Mouse (Mus musculus) WW6 (cell line): ENCODE measurements around the gene Spred2.

Source experiments
- DNase-seq: peaks from one replicate; pipeline ENCODE4 v3.0.0-alpha.2; 2013; ENCODE audit warnings: low read depth, low spot score

Gene Spred2

GRCm38 (mm10) chr11:19982779-19983178, 58.6 kb downstream of the Spred2 start:
- DNase-seq = no peak

GRCm38 (mm10) chr11:19983298-19983697, 59.1 kb downstream of the Spred2 start:
- DNase-seq = no peak

- peak; percentile 52 for DNase-seq
These were observed 59.9 kb downstream of the Spred2 start for GRCm38 (mm10) chr11:19984029-19984428.

- no peak for DNase-seq
These were observed 61.2 kb downstream of the Spred2 start for GRCm38 (mm10) chr11:19985283-19985854.

- DNase-seq = no peak
These were observed 62.3 kb downstream of the Spred2 start for GRCm38 (mm10) chr11:19986443-19986861.

GRCm38 (mm10) chr11:19986871-19987755, 62.9 kb downstream of the Spred2 start:
- no peak for DNase-seq

GRCm38 (mm10) chr11:19987756-19988091, 63.5 kb downstream of the Spred2 start:
- no peak for DNase-seq

GRCm38 (mm10) chr11:19988224-19988623, 64.0 kb downstream of the Spred2 start:
- no peak for DNase-seq

GRCm38 (mm10) chr11:19988631-19989030, 64.5 kb downstream of the Spred2 start:
- no peak for DNase-seq

GRCm38 (mm10) chr11:19989141-19989910, 65.2 kb downstream of the Spred2 start:
- no peak for DNase-seq

GRCm38 (mm10) chr11:19990731-19991130, 66.6 kb downstream of the Spred2 start:
- no peak for DNase-seq

- no peak for DNase-seq
These were observed 67.3 kb downstream of the Spred2 start for GRCm38 (mm10) chr11:19991303-19991976.

GRCm38 (mm10) chr11:19992341-19993281, 68.4 kb downstream of the Spred2 start:
- no peak for DNase-seq

GRCm38 (mm10) chr11:19993753-19994152, 69.6 kb downstream of the Spred2 start:
- no peak for DNase-seq

- DNase-seq = no peak
These were observed 70.2 kb downstream of the Spred2 start for GRCm38 (mm10) chr11:19994262-19994790.

- DNase-seq = no peak
These were observed 73.8 kb downstream of the Spred2 start for GRCm38 (mm10) chr11:19997940-19998339.

- DNase-seq = no peak
These were observed 78.7 kb downstream of the Spred2 start for GRCm38 (mm10) chr11:20002883-20003282.

- no peak for DNase-seq
These were observed 83.5 kb downstream of the Spred2 start for GRCm38 (mm10) chr11:20007701-20008100.

- DNase-seq = no peak
These were observed 87.2 kb downstream of the Spred2 start for GRCm38 (mm10) chr11:20011210-20011978.

- DNase-seq = no peak
These were observed 89.2 kb downstream of the Spred2 start for GRCm38 (mm10) chr11:20013366-20013765.
